Mouse (Mus musculus): ENCODE measurements around the gene Tmem79.
"Not testable (repeated sequence)": the region's sequence is repeated elsewhere in the genome, so short reads cannot be mapped to it uniquely, and the experiment has no call there.

Tmem79 gene

GRCm38 (mm10) chr3:88352907-88353306 is 17.0 kb upstream of the Tmem79 start:
- no peak for DNase-seq

GRCm38 (mm10) chr3:88350732-88351131 is 14.8 kb upstream of the Tmem79 start:
- DNase-seq = no peak

- DNase-seq = no peak
Observed at GRCm38 (mm10) chr3:88339006-88339405, 3.1 kb upstream of the Tmem79 start.

GRCm38 (mm10) chr3:88338316-88338715 is 2.4 kb upstream of the Tmem79 start:
- no peak for DNase-seq

- no peak for DNase-seq
Observed at GRCm38 (mm10) chr3:88337367-88338020, 1.5 kb upstream of the Tmem79 start.

- DNase-seq = no peak
Observed at GRCm38 (mm10) chr3:88335436-88336053, 403 bp downstream of the Tmem79 start.

GRCm38 (mm10) chr3:88334902-88335435 is 979 bp downstream of the Tmem79 start:
- DNase-seq = no peak

- DNase-seq = peak; percentile 31
Observed at GRCm38 (mm10) chr3:88334029-88334658, 1.8 kb downstream of the Tmem79 start.

- DNase-seq = peak; percentile 66
Observed at GRCm38 (mm10) chr3:88331282-88331681, 4.7 kb downstream of the Tmem79 start.

GRCm38 (mm10) chr3:88328956-88329355 is 7.0 kb downstream of the Tmem79 start:
- no peak for DNase-seq

GRCm38 (mm10) chr3:88324951-88325405 is 11.0 kb downstream of the Tmem79 start, which contains the start of gene Glmp:
Glmp (plus strand) TSS chr3:88325023.
- DNase-seq = peak; percentile 66

- DNase-seq = no peak
Observed at GRCm38 (mm10) chr3:88299172-88299571, 36.8 kb downstream of the Tmem79 start.

GRCm38 (mm10) chr3:88297321-88297851 is 38.6 kb downstream of the Tmem79 start:
- DNase-seq = no peak

GRCm38 (mm10) chr3:88296561-88297318 is 39.2 kb downstream of the Tmem79 start, which contains the start of the genes Tsacc and Cct3:
Tsacc (minus strand) TSS chr3:88296999.
Cct3 (plus strand) TSS chr3:88297116.
- peak; percentile 97 for DNase-seq

- no peak for DNase-seq
Observed at GRCm38 (mm10) chr3:88296110-88296560, 39.8 kb downstream of the Tmem79 start.

- not testable (repeated sequence) for DNase-seq
Observed at GRCm38 (mm10) chr3:88295272-88295671, 40.7 kb downstream of the Tmem79 start.

- peak; percentile 37 for DNase-seq
Observed at GRCm38 (mm10) chr3:88291970-88292369, 44.0 kb downstream of the Tmem79 start.

GRCm38 (mm10) chr3:88288133-88288713 is 47.7 kb downstream of the Tmem79 start:
- DNase-seq = peak; percentile 7

- DNase-seq = no peak
Observed at GRCm38 (mm10) chr3:88287110-88287509, 48.8 kb downstream of the Tmem79 start, which contains the start of gene Gm38392. Gm38392 (minus strand) TSS chr3:88287210.

- not testable (repeated sequence) for DNase-seq
Observed at GRCm38 (mm10) chr3:88285565-88285895, 50.4 kb downstream of the Tmem79 start.

GRCm38 (mm10) chr3:88284815-88285564 is 51.0 kb downstream of the Tmem79 start:
- DNase-seq = not testable (repeated sequence)
